Mouse (Mus musculus) fat pad, adult 2 months (tissue): Measurements from ENCODE around the gene Akap12.

Experiments
- DNase-seq: peaks from one replicate; pipeline ENCODE4 v3.0.0-alpha.2; 2011; ENCODE audit warnings: low read depth, low spot score; ENCODE audit errors: extremely low read depth

Gene Akap12

DNA sequence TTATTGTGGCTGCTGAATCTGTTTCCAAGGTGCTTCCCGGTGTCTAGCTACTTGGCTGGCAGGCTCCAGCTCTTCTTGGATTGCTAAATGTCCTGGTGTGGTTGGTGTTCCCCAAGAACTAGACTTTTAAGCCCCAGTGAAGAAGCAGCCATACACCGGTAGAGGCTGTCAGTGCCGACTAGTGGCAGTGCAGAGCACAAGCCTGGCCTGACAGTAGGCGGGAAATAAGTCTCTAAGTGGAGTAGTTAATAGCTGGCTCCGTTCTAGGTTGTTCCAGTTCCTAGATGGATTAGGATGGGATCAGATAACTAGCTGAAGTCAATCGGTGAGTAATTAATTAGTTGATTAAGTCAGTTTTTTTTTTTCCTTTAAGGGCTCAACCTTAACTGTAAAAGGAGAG lies 125.7 kb downstream of the Akap12 start:
- DNase-seq = peak; percentile 78

DNA sequence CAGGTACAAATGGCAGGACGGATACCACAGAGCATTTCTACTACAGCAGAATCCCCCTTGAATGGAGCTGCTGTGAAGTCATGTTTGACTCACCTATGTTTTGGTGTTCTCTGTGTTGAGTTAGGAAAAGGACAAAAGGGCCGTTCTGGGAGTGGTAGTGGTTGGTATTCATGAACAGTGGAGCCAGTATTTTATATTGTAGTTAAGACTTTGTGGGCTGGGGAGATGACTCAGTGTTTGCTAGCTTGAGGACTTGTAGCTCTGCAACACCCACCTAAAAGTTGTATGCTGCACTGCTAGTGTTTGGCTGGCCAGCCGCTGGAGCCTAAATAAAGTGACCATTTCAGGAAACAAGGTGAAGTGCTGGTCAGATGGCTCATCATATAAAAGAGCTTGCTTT lies 129.1 kb downstream of the Akap12 start:
- DNase-seq = no peak

DNA sequence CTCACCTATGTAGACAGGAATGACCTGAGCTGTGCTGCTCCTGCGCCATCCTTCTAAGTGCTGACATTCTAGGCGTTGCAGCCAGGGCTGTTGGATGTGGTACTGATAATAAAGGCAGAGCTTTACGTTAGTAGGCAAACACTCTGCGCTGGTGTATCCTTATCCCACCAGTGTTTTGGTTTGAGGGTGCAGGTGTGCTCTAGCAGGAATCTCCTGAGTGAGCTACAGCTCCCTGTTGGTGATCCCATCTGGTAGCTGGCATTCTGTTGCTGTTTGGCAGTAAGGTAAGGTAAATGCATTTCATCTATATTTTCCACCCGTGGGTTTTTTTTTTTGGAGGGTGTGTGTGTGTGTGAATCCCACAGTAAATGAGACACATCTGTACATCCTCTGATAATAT lies 131.9 kb downstream of the Akap12 start:
- DNase-seq = no peak

DNA sequence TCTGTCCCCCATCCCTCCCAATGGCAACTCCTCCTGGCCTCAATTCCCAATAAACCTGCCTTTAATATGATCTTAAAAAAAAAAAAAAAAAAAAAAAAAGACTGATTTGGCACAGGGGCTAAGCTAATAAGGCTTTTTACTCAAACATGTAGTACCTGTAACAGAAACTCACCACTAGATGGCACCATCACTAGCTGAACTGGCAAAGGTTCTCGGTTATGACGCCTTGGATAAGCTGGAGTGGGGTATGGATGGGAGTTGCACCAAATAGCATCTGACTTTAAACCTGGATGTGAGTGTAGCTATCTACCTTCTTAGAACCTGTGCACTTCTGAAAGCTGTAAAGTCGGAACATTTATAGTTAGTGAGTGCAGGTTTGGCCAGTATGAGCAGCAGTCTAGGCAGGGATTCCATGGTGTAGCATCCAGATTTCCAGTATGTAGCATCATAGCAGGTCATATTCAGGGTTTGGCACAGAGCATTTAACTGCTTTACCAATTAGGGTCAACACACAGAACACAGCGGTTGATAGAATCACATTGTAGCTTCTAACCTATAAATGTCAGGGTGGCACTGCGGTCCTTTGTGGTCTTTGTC lies 138.8 kb downstream of the Akap12 start:
- no peak for DNase-seq

DNA sequence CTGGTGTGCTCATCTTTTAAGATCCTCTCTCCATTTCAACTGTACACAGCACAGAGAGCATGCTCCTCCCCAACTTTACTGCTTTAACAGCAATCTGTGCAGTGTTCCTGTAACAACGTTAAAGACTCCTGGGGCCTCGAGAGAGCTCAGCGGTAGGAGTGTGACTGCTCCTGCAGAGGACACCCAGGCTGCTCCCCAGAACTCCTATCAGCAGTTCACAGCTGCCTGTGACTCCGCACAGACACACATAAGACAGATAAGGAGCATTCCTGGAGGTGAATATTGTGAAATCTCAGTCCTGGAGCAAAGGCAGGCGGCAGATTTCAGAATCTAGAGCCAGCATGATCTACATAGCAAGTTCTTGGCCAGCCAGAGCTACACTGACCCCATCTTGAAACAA lies 139.3 kb downstream of the Akap12 start:
- DNase-seq = no peak

DNA sequence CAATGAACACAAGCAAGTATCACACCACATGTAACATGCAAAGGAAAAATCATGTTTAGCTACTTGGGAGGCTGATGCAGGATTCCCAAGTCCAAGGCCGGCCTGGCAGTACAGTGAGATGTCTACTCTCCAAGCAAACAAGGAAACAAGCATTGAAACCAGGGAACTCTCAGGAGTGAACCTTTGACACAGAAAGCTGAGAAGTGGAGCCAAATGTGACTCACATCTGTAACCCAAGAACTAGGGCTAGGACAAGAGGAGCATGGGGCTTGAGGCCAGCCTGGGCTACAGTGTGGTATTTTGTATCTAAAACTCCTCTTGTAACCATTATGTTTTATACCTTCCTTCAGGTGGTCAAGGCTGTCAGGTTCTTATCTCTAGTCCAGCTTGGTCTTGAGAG lies 141.0 kb downstream of the Akap12 start:
- no peak for DNase-seq
